Mouse (Mus musculus) kidney, postnatal 4 days (tissue): ENCODE measurements around the gene Camk1g.
A peak's percentile ranks its signal among the peaks of the same experiment; 100 is the strongest.

Experiments
- DNase-seq, 2 experiments: peaks; one replicate each; pipeline ENCODE4 v3.0.0; 2021; ENCODE audit warnings: mixed read lengths in 2 of 2

Camk1g gene

GRCm38 (mm10) chr1:193301216-193302092, 68.6 kb downstream of the Camk1g start:
- peak; percentile 34 to 45 for DNase-seq

GRCm38 (mm10) chr1:193299995-193300394, 70.1 kb downstream of the Camk1g start:
- DNase-seq: no peak

- no peak for DNase-seq
Measured at GRCm38 (mm10) chr1:193298141-193298765, 71.8 kb downstream of the Camk1g start.
